Comparison of ENCODE assay signal across 21 mouse cellular contexts in genomic region chr16:31231591-31231990, GRCm38 (mm10).
"Had no signal": no experiment of that assay in that cellular context is flagged by ENCODE, and none has a peak within 500 bp of the region (broad histone marks: within the 10 kb centered on the region; RNA-seq: fewer than 3 reads in every experiment).

No protein-coding gene starts in this region.

- H3K4me2 ChIP-seq: liver, embryonic 13.5 days; midbrain, embryonic 12.5 days; neural tube, embryonic 13.5 days had no signal

- H3K4me3 ChIP-seq: left cerebral cortex, adult 2 months; liver, embryonic 13.5 days; midbrain, embryonic 12.5 days; myocyte; neural tube, embryonic 13.5 days had no signal

- H3K27ac ChIP-seq: left cerebral cortex, adult 2 months; liver, embryonic 13.5 days; midbrain, embryonic 12.5 days; neural tube, embryonic 13.5 days; stomach, postnatal 0 days had no signal

- H3K36me3 ChIP-seq: liver, embryonic 13.5 days; midbrain, embryonic 12.5 days; neural tube, embryonic 13.5 days had no signal

- ATAC-seq: inflammation-experienced regulatory T-cells, adult 6 months; midbrain, embryonic 16.5 days had no signal

- H3K9ac ChIP-seq: liver, embryonic 13.5 days; midbrain, embryonic 12.5 days; neural tube, embryonic 13.5 days had no signal

- H3K9me3 ChIP-seq: midbrain, embryonic 12.5 days had no signal

- DNase-seq: kidney, adult 2 months; kidney, postnatal 14 days; kidney, postnatal 4 days; layer of hippocampus, adult 9-11 months; layer of hippocampus, postnatal 36 days; liver, embryonic 13.5 days; lung, adult 2 months; lung, postnatal 14 days; lung, postnatal 4 days; retina, postnatal 1 day; right cerebral cortex, postnatal 25 days; spleen, adult 18-20 months; thymus, adult 2 months; thymus, postnatal 25 days had no signal
